Mouse (Mus musculus) liver, postnatal 0 days (tissue): ENCODE measurements around the gene Mybphl.

Source experiments
- CTCF ChIP-seq: sonication (generic); IDR thresholded peaks from 2 replicates; pipeline ENCODE4 v1.5.1; 2016; ENCODE audit warnings: antibody characterized with exemption, low read depth
- EP300 ChIP-seq: IDR thresholded peaks from 2 replicates; pipeline ENCODE4 v1.6.1; 2016; ENCODE audit warnings: antibody characterized with exemption, low read depth, mild to moderate bottlenecking

GRCm38 (mm10) chr3:108322962-108323361, 41.7 kb upstream of the Mybphl start:
- TF ChIP-seq EP300 (no peak), CTCF (no peak)
